Mouse (Mus musculus): Measurements from ENCODE around the gene Etv6. TPM values are rescaled to one million over a fixed set of nuclear protein-coding genes. Genes with fewer than 3 reads are reported as not detected.

The Etv6 gene
- polyA plus RNA-seq, 1 experiment: not detected

DNA sequence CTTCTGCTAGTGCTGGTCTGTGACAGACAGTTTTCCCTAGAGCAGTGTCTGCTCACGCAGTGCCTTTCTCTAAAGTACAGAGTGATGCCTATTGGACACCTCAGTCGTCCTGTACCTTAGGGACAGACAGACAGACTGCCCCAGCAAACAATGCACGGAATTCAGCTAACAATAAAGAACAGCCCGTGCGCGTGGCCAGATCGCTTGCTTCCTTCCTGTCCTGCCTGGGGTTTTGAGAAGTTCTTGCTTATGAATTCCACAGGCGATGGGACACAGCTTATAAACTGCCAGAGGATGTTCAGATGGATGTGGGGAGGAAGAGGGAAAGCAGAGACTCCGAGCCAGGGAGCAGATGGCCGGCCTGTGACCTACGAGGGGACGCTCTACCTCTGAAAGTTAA lies 25.3 kb downstream of the Etv6 start:
- H3K27ac ChIP-seq (ENCODE audit: insufficient read depth, low read depth, low read length): no peak overlapping the region
- peaks cover 16% of the 10 kb centered on the region for H3K4me1 ChIP-seq (ENCODE audit: control insufficient read depth, insufficient read depth, low read length)
- whole genome bisulfite sequencing: 89% methylated on average over 12 of the region's 12 CpGs
- TF ChIP-seq CTCF (IDR thresholded peaks at IDR 0.05; ENCODE audit: insufficient read depth, low read depth, low read length) (no peak), POLR2A (IDR thresholded peaks at IDR 0.05; ENCODE audit: insufficient read depth, low read depth, low read length) (no peak)
- no peak overlapping the region for H3K4me3 ChIP-seq (ENCODE audit: insufficient read depth, low read depth, low read length)

DNA sequence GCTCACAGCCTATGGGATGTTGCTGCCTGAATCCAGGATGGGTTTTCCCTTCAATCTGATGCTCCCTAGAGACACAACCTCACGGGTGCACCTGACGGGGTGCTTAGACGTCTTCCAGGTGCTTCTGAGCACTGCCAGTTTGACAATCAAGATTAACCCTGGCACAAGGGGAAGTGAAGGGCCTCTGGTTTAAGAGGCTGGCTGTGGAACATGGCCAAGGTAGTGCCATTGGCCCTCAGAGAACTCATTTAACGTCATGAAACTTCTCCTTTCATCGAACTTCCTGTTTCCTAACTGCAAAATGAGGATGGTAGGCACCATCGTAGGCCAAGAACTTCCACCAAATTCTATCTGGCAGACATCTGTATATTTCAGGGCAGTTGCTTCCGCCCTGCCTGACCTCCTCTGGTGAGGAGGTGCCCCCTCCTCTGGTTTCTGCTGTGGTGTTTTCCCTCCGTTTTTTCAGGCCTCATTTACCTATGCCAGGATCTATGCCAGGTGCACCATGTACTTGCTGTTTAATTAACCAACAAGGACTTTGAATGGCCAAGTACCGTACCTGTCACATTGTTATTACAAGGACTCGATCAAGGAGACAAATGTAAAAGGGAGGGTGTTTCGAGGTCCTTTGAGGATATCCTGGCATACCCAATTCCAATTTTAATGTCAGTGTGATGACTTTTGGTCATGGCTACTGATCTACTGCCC lies 29.7 kb downstream of the Etv6 start:
- H3K4me1 ChIP-seq (ENCODE audit: control insufficient read depth, insufficient read depth, low read length): peaks cover 3% of the 10 kb centered on the region; the same call in 1 of the 2 replicates
- H3K27ac ChIP-seq (ENCODE audit: insufficient read depth, low read depth, low read length): no peak overlapping the region
- WGBS: 88% methylated on average over 11 of the region's 11 CpGs
- no peak for TF ChIP-seq POLR2A (IDR thresholded peaks at IDR 0.05; ENCODE audit: insufficient read depth, low read depth, low read length)
- no peak for TF ChIP-seq CTCF (IDR thresholded peaks at IDR 0.05; ENCODE audit: insufficient read depth, low read depth, low read length)
- H3K4me3 ChIP-seq (ENCODE audit: insufficient read depth, low read depth, low read length): no peak overlapping the region

DNA sequence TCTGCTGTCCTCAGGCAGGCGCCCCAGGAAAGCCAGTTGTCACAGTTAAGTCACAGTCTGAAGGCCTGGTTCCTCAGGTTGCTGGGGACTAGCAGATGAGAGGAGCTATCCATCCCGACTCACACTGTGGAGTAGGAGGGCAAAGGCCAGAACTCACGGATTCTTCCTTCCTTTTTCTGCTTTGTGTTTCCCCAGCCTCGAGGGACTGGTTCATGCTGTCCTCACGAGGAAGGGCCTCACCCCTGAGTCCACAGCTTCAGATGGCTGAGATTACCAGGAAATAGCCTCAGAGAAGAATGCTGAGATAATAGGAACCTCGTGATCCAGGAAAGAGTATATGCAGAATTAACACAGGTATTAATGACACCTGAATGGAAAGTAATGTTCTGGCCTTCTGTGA lies 30.6 kb downstream of the Etv6 start:
- H3K27ac ChIP-seq (ENCODE audit: insufficient read depth, low read depth, low read length): no peak overlapping the region
- no peak for TF ChIP-seq CTCF (IDR thresholded peaks at IDR 0.05; ENCODE audit: insufficient read depth, low read depth, low read length)
- no peak for TF ChIP-seq POLR2A (IDR thresholded peaks at IDR 0.05; ENCODE audit: insufficient read depth, low read depth, low read length)
- H3K4me3 ChIP-seq (ENCODE audit: insufficient read depth, low read depth, low read length): no peak overlapping the region
- peaks cover 3% of the 10 kb centered on the region; the same call in 1 of the 2 replicates for H3K4me1 ChIP-seq (ENCODE audit: control insufficient read depth, insufficient read depth, low read length)
- 78% methylated on average over 6 of the region's 6 CpGs for WGBS

DNA sequence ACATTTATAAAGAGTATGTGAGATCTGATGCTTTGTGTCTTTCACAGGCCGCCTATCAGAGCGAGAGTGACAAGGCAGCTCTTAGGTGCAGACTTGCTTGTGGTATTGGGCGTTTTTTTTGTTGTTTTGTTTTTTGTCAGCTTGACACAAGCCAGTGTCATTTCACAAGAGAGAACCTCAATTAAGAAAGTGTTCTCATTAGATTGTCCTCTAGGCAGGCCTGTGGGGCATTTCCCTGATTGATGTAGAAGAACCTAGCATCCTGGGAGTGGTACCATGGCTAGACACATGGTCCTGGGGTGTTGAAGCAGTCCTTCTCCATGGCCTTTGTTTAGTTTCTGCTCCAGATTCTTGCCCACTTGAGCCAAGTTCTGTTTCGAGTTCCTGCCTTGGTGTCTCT lies 31.5 kb downstream of the Etv6 start:
- peaks cover 3% of the 10 kb centered on the region; the same call in 1 of the 2 replicates for H3K4me1 ChIP-seq (ENCODE audit: control insufficient read depth, insufficient read depth, low read length)
- no peak overlapping the region for H3K4me3 ChIP-seq (ENCODE audit: insufficient read depth, low read depth, low read length)
- 83% methylated on average over 4 of the region's 4 CpGs for WGBS
- H3K27ac ChIP-seq (ENCODE audit: insufficient read depth, low read depth, low read length): no peak overlapping the region
- TF ChIP-seq CTCF (IDR thresholded peaks at IDR 0.05; ENCODE audit: insufficient read depth, low read depth, low read length): no peak
- TF ChIP-seq POLR2A (IDR thresholded peaks at IDR 0.05; ENCODE audit: insufficient read depth, low read depth, low read length): no peak

DNA sequence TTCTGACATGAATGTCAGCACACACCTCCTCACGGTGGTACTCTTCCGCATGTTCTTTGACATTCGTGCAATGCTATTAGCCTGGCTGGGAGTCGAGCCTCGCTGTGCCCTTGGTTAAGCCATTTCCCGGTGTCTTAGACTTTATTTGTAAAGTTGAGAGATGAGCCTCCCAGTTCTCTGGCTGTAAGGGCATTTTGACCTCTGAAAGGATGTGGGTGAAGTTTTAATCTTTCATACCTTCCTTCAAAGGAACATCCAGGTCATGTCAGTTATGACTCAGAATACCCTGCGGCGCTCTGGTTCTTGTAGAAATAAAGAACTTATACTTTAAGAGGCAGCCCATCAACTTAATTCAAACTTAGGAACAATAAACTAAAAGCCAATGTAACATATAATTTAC lies 32.0 kb downstream of the Etv6 start:
- Histone ChIP-seq H3K4me1 (ENCODE audit: control insufficient read depth, insufficient read depth, low read length) (peaks cover 3% of the 10 kb centered on the region; the same call in 1 of the 2 replicates), H3K27ac (ENCODE audit: insufficient read depth, low read depth, low read length) (no peak overlapping the region), H3K4me3 (ENCODE audit: insufficient read depth, low read depth, low read length) (no peak overlapping the region)
- TF ChIP-seq POLR2A (IDR thresholded peaks at IDR 0.05; ENCODE audit: insufficient read depth, low read depth, low read length): no peak
- no peak for TF ChIP-seq CTCF (IDR thresholded peaks at IDR 0.05; ENCODE audit: insufficient read depth, low read depth, low read length)
- 93% methylated on average over 8 of the region's 8 CpGs for WGBS

DNA sequence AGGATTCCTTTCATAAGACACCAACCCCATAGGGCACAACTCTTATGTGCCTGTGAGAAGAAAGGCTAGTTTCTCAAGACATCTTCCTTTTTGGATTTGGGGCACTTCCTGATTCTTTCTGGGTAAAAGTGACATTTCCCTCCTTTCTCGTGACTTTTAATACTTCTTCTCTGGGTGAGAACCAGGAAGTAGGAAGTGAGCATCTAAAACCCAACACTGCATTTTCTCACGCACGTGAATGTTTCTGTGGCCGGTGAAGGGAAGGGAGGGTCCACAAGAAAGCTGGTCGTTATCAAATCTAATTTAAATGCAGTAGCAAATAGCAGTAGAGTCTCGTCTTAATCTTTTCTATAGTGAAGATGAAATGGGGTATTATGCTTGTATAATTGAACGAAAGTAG lies 36.9 kb downstream of the Etv6 start:
- H3K4me1 ChIP-seq (ENCODE audit: control insufficient read depth, insufficient read depth, low read length): no peaks in the 10 kb centered on the region
- H3K4me3 ChIP-seq (ENCODE audit: insufficient read depth, low read depth, low read length): no peak overlapping the region
- no peak overlapping the region for H3K27ac ChIP-seq (ENCODE audit: insufficient read depth, low read depth, low read length)
- TF ChIP-seq CTCF (IDR thresholded peaks at IDR 0.05; ENCODE audit: insufficient read depth, low read depth, low read length): no peak
- TF ChIP-seq POLR2A (IDR thresholded peaks at IDR 0.05; ENCODE audit: insufficient read depth, low read depth, low read length): no peak
- 49% methylated on average over 7 of the region's 7 CpGs for WGBS

DNA sequence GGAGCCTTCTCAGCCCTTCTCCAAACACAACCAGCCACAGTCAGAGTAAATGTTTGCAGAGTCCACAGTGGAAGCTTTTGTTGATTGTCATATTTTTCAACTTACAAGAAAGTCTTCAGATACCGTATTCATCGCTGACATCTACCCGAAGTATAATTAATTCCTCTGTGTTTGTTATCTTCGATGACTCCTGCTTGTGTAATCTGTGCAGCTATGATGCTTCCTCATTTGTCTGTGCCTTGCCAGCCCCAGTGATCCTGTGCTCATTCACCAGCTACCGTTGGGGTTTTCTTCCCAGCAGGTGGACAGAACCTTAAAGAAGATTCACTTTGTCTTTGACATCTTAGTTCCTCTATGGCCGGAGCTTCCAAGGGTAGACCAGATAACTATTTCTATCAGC lies 37.4 kb downstream of the Etv6 start:
- no peak overlapping the region for H3K27ac ChIP-seq (ENCODE audit: insufficient read depth, low read depth, low read length)
- H3K4me3 ChIP-seq (ENCODE audit: insufficient read depth, low read depth, low read length): no peak overlapping the region
- no peaks in the 10 kb centered on the region for H3K4me1 ChIP-seq (ENCODE audit: control insufficient read depth, insufficient read depth, low read length)
- 84% methylated on average over 6 of the region's 6 CpGs for WGBS
- no peak for TF ChIP-seq CTCF (IDR thresholded peaks at IDR 0.05; ENCODE audit: insufficient read depth, low read depth, low read length)
- TF ChIP-seq POLR2A (IDR thresholded peaks at IDR 0.05; ENCODE audit: insufficient read depth, low read depth, low read length): no peak

DNA sequence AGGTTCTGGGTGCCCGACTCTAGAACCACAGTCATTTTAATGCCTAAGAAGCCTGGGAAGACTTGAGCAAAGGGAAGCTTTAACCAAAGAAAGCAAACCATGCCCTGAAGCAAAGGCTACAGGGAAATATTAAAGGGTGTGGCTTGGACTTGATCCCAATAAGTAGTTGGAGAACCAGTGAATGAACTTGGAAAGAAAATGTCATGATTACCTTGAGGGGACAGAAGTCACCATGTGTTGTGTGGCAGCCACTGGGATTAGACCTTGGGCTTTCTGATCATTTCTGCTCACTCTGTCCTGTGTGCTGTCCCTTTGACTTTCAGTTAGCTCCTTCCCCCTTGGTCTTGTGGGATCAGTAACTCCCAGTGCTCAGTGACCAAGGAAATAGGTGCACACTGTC lies 38.9 kb downstream of the Etv6 start:
- Histone ChIP-seq H3K4me1 (ENCODE audit: control insufficient read depth, insufficient read depth, low read length) (no peaks in the 10 kb centered on the region), H3K27ac (ENCODE audit: insufficient read depth, low read depth, low read length) (no peak overlapping the region), H3K4me3 (ENCODE audit: insufficient read depth, low read depth, low read length) (no peak overlapping the region)
- TF ChIP-seq CTCF (IDR thresholded peaks at IDR 0.05; ENCODE audit: insufficient read depth, low read depth, low read length): no peak
- TF ChIP-seq POLR2A (IDR thresholded peaks at IDR 0.05; ENCODE audit: insufficient read depth, low read depth, low read length): no peak
- WGBS: 97% methylated on average over 1 of the region's 1 CpGs

DNA sequence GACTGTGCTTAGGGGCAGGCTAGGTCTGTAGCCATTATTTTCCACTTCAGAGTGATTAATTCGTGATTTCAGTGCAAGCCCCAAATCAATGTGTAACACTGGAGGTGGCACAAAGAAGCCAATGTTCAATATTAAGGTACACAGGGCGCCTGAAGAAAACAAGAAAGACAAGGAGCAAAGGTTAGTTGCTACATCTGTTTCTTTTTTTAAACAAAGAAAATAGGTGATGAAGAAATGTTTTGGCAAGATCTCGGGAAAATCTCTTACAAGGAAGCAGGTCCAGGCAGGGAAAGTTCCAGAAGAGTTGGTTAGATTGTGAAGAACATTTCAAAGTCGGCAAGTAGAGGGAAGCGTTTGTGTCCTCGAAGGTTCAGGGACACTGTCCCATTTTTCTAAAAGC lies 39.5 kb downstream of the Etv6 start:
- WGBS: 91% methylated on average over 6 of the region's 6 CpGs
- Histone ChIP-seq H3K4me1 (ENCODE audit: control insufficient read depth, insufficient read depth, low read length) (no peaks in the 10 kb centered on the region), H3K27ac (ENCODE audit: insufficient read depth, low read depth, low read length) (no peak overlapping the region), H3K4me3 (ENCODE audit: insufficient read depth, low read depth, low read length) (no peak overlapping the region)
- TF ChIP-seq POLR2A (IDR thresholded peaks at IDR 0.05; ENCODE audit: insufficient read depth, low read depth, low read length): no peak
- no peak for TF ChIP-seq CTCF (IDR thresholded peaks at IDR 0.05; ENCODE audit: insufficient read depth, low read depth, low read length)
